Mouse (Mus musculus): ENCODE results near the gene Gm7138.
"Not testable (repeated sequence)": the region's sequence is repeated elsewhere in the genome, so short reads cannot be mapped to it uniquely, and the experiment has no call there.

The Gm7138 gene

GRCm38 (mm10) chr10:77776844-77777243 is at the start of gene Gm7138:
TSS of gene Gm7138 (minus strand) at chr10:77776944.
- DNase-seq (ENCODE audit: low read depth), result not testable (repeated sequence)

GRCm38 (mm10) chr10:77819203-77819602 is 42.5 kb upstream of the Gm7138 start:
- DNase-seq (ENCODE audit: low read depth), result no peak

- DNase-seq (ENCODE audit: low read depth), result no peak
These were observed 41.8 kb upstream of the Gm7138 start for GRCm38 (mm10) chr10:77818523-77818922.

GRCm38 (mm10) chr10:77815514-77815913 is 38.8 kb upstream of the Gm7138 start:
- DNase-seq (ENCODE audit: low read depth), result peak; percentile 53

- DNase-seq (ENCODE audit: low read depth), result no peak
These were observed 37.6 kb upstream of the Gm7138 start, which contains the start of gene Gm2696 for GRCm38 (mm10) chr10:77814382-77814781. TSS of gene Gm2696 (plus strand) at chr10:77814682.

DNA sequence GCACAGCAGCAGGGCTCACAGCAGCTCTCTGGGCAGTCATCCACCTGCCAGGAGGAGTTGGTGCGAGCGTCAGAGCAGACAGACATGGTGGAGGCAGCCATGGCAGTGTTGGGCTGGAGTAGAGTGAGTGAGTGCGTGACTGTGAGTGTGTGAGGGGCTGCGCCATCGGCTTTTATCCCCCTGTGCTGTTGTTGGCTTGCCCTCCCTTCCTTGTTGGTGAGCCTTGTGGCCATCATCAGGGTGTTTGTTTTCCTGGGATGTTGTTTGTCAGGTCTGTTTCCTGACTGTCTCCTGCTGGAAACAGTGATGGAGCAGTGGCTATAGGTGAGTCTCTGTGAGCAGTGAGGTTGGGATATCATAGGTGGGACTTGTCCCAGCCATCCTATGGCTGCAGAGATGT is 35.0 kb upstream of the Gm7138 start, which contains the start of gene Gm9507:
TSS of gene Gm9507 (minus strand) at position 101 of the 400 bp plus-strand sequence.
- DNase-seq (ENCODE audit: low read depth), result no peak

DNA sequence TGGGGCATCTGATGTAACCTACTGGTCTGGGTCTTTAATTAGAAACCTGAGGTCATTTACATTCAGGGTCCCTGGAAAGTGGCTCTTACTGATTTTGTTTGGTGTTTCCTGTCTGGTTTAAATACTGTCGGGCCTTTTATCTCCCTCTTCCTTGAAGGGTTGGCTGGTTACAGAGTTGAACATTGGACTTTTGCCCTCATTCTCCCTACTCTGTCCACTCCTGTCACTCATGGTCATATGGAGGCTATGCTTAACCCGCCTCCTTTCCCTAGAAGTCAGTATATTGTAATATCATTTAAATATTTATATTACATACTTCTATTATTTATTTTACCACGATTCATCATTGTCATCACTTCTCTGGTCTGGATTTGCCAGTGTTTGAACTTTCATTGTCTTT is 27.4 kb upstream of the Gm7138 start:
- no peak for DNase-seq (ENCODE audit: low read depth)

DNA sequence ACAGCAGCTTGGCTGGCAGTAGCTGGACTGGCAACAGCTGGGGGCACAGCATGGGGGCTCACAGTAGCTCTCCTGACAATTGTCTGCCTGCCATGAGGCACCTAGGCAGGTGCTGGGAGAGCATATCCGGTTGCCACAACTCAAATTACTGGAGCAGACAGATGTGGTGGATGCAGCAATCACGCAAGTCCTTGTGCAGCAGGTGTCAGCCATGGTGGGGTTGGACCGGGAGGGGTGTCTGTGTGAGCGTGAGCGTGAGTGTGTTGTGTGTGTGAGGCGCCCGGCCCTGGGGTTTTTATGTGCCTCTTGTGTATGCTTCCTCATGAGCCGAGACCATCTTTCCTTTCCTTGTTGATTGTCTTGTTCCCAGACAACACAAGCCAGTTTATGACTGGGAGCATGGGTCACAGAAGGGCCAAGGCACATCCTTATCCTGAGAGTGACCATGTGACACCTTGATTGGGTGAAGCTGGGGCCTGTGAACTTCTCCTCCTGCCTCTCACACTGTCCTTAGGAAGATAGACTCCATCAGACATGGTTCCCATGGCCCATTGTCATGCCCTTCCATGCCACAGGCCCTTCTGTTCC is 22.3 kb upstream of the Gm7138 start, which contains the start of gene Gm19668:
TSS of gene Gm19668 (minus strand) at position 213 of the 588 bp plus-strand sequence.
- DNase-seq (ENCODE audit: low read depth), result no peak

DNA sequence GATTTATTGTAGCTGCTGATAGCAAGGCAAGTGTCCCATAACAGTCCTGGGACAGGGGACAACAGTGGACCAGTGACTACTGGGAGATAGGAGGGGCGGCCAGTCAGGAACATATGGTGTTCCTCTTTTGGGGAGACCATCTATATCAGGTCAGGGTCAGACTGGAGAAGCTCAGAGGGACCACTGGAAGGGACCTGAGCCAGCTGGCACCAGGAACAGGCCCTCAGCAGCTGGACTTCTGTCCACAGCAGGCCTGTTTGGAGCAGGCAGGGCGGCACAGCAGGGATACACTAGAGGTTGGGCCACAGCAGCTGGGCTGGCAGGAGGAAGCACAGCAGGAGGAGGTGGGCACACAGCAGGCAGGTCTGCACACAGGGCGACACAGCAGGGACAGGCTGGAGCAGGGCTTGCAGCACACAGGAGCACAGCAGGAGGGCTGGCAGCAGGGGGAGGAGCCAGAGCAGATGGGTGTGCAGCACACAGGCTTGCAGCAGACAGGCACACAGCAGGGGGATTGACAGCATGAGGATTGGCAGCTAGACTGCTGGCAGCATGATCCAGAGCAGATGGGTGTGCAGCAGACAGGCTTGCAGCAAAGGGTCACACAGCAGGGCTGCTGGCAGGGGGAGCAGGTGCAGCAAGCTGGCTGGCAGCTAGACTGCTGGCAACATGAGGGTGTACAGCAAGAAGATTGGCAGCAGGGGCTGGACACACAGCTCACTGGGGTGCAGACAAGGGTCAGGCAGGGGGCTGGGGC is 21.6 kb upstream of the Gm7138 start:
- not testable (repeated sequence) for DNase-seq (ENCODE audit: low read depth)

GRCm38 (mm10) chr10:77797677-77798076 is 20.9 kb upstream of the Gm7138 start:
- DNase-seq (ENCODE audit: low read depth), result no peak

DNA sequence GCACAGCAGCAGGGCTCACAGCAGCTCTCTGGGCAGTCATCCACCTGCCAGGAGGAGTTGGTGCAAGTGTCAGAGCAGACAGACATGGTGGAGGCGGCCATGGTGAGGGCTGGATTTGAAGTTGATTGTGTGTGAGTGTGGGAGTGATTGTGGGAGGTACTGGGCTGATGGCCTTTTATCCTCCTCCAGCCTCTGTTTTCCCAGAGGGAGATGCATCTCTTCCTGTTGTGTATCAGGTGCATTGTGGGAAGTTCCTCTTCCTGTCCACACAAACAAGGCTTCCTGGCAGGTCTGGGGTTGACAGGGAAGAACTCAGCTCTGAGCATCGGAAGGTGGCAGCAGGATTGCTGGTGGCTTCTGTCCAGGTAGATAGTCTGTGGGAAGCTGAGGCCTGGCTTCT is 18.2 kb upstream of the Gm7138 start, which contains the start of gene Gm9639:
TSS of gene Gm9639 (minus strand) at position 101 of the 400 bp plus-strand sequence.
- DNase-seq (ENCODE audit: low read depth), result no peak

GRCm38 (mm10) chr10:77788621-77789020 is 11.9 kb upstream of the Gm7138 start:
- DNase-seq (ENCODE audit: low read depth), result no peak

- not testable (repeated sequence) for DNase-seq (ENCODE audit: low read depth)
These were observed 11.1 kb upstream of the Gm7138 start, which contains the start of gene Gm7137 for GRCm38 (mm10) chr10:77787876-77788275. TSS of gene Gm7137 (minus strand) at chr10:77788200.

DNA sequence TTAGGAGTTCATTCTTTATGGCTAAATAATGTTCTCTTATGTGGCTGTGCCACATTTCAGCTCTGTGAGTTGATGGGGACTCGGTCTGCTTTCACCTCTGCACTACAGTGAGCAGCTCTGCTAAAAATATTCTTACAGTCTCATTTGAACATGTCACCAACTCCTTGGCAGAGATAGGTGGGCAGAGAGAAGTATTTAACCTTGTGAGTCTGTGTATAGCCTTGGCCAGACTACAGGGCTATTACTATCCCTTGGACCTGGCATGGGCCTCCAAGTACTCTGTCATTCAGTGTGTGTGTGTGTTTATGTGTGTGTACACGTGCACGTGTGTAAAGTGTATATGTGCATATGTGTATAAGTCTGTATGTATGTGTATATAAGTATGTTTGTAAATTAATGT is 6.7 kb upstream of the Gm7138 start:
- not testable (repeated sequence) for DNase-seq (ENCODE audit: low read depth)

GRCm38 (mm10) chr10:77782442-77782841 is 5.7 kb upstream of the Gm7138 start, which contains the start of gene Gm3250:
TSS of gene Gm3250 (minus strand) at chr10:77782542.
- DNase-seq (ENCODE audit: low read depth), result not testable (repeated sequence)

GRCm38 (mm10) chr10:77772142-77772541 is 4.6 kb downstream of the Gm7138 start:
- not testable (repeated sequence) for DNase-seq (ENCODE audit: low read depth)

- not testable (repeated sequence) for DNase-seq (ENCODE audit: low read depth)
These were observed 5.5 kb downstream of the Gm7138 start, which contains the start of gene Gm3238 for GRCm38 (mm10) chr10:77771225-77771624. TSS of gene Gm3238 (minus strand) at chr10:77771325.

DNA sequence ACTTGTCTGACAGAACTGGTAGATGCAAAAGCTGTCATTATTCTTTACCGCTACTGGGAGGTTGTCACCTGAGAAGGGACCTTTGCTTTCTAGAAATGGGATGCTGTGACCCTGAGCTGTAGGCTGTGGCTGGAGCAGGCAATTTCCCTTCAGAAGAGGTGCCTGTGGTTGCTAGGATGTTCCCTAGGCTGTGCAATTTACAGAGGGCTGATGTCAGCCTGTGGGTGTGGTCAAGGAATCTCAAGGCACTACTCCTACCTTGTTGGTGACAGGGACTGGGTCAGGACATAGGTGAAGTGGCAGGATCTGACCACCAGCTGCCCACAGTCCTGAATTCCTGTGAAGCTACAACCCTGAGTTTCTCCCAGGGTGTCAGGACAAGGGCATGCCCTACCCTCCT is 7.0 kb downstream of the Gm7138 start:
- DNase-seq (ENCODE audit: low read depth), result no peak

DNA sequence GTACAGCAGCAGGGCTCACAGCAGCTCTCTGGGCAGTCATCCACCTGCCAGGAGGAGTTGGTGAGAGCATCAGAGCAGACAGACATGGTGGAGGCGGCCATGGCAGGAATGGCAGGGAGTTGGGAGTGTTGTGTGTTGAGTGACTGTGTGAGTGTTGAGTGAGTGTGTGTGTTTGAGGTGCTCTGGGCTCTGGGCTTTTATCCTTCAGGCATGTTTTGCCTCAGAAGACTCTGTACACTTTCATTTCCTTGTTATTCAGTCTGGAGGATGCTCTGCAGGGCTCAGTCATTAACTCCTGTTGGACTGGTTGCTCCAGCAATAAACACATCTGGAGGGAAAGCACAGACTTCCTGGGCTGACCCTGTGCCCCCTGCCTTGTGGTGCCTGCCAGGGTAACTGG is 17.2 kb downstream of the Gm7138 start, which contains the start of gene Gm3233:
TSS of gene Gm3233 (minus strand) at position 101 of the 400 bp plus-strand sequence.
- not testable (repeated sequence) for DNase-seq (ENCODE audit: low read depth)

GRCm38 (mm10) chr10:77753448-77753847 is 23.3 kb downstream of the Gm7138 start:
- peak; percentile 22 for DNase-seq (ENCODE audit: low read depth)

- DNase-seq (ENCODE audit: low read depth), result not testable (repeated sequence)
These were observed 24.4 kb downstream of the Gm7138 start for GRCm38 (mm10) chr10:77752312-77752711.

DNA sequence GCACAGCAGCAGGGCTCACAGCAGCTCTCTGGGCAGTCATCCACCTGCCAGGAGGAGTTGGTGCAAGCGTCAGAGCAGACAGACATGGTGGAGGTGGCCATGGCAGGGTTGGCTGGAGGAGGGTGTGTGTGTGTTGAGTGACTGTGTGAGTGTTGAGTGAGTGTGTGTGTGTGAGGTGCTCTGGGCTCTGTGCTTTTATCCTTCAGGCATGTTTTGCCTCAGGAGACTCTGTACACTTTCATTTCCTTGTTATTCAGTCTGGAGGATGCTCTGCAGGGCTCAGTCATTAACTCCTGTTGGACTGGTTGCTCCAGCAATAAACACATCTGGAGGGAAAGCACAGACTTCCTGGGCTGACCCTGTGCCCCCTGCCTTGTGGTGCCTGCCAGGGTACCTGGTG is 25.5 kb downstream of the Gm7138 start, which contains the start of gene Gm9736:
TSS of gene Gm9736 (minus strand) at position 101 of the 400 bp plus-strand sequence.
- DNase-seq (ENCODE audit: low read depth), result not testable (repeated sequence)

DNA sequence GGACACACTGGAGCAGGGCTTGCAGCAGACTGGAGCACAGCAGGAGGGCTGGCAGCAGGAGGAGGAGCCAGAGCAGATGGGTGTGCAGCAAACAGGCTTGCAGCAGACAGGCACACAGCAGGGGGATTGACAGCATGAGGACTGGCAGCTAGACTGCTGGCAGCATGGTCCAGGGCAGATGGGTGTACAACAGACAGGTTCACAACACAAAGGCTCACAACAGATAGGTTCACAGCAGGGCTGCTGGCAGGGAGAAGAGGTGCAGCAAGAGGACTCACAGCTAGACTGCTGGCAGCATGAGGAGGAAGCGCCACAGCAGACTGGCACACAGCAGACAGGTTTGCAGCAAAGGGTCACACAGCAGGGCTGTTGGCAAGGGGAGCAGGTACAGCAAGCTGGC is 26.1 kb downstream of the Gm7138 start:
- DNase-seq (ENCODE audit: low read depth), result not testable (repeated sequence)
